Mouse (Mus musculus) splenic B cell, adult 2 months (primary cell): Measurements from ENCODE around the gene Zdhhc24.
"Not testable (repeated sequence)": the region's sequence is repeated elsewhere in the genome, so short reads cannot be mapped to it uniquely, and the experiment has no call there.

Experiments used
- DNase-seq: peaks from one replicate; pipeline ENCODE4 v3.0.0-alpha.2; 2011; ENCODE audit warnings: low read depth, low spot score
- H3K27me3 ChIP-seq: 2 replicates; pipeline ENCODE4 v1.6.1; 2012; ENCODE audit warnings: mild to moderate bottlenecking, low read length, moderate library complexity, mixed read lengths; ENCODE audit not compliant: control insufficient read depth, poor library complexity, insufficient read depth, severe bottlenecking
- H3K36me3 ChIP-seq: 2 replicates; pipeline ENCODE4 v1.6.1; 2012; ENCODE audit warnings: mild to moderate bottlenecking, low read length, moderate library complexity, mixed read lengths; ENCODE audit not compliant: control insufficient read depth, poor library complexity, insufficient read depth, severe bottlenecking

The Zdhhc24 gene

GRCm38 (mm10) chr19:4855470-4855820 lies 23.0 kb upstream of the Zdhhc24 start:
- H3K27me3 ChIP-seq, result no peaks in the 10 kb centered on the region; the same call in 1 of the 2 replicates
- H3K36me3 ChIP-seq, result no peaks in the 10 kb centered on the region
- DNase-seq, result no peak

DNA sequence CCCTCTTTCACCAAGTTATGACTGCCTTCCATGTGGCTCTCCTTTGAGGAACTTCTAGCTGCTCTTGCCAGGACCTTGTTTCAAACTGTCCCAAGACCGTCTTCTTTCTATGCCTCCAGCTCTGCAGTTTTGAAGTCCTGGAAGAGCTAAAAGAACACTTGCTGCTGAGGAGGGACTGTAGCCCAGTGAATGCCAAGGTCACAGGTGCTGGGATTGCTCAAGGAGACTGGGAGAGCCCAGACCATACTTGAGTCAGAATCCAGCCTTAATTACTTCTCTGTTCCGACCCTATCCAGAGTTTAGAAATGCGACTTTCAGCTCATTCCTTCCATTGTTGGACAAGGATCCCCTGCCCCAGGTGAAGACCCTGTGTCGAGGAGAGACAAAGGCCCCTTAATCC lies 22.5 kb upstream of the Zdhhc24 start:
- H3K27me3 ChIP-seq, result no peaks in the 10 kb centered on the region; the same call in 1 of the 2 replicates
- DNase-seq, result no peak
- no peaks in the 10 kb centered on the region for H3K36me3 ChIP-seq

DNA sequence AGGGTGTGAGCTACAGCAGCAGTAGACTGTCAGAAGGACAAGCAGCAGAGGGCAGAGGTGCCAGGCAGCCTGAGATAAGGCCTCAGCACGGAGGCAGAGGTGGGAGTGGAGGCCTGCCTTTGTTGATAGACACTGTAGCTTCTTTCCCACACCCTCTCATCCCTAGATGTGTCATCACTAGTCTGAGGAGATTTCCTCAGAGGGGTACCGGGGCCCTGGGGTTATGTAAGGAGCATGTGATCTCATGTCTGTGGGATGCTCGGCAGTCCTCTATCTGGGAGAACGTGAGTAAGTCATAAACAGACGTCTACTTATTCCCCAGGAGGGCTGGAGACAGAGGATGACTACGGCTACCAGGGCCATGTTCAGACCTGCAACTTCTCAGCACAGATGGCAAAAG lies 19.4 kb upstream of the Zdhhc24 start:
- no peak for DNase-seq
- no peaks in the 10 kb centered on the region; the same call in 1 of the 2 replicates for H3K27me3 ChIP-seq
- no peaks in the 10 kb centered on the region for H3K36me3 ChIP-seq

DNA sequence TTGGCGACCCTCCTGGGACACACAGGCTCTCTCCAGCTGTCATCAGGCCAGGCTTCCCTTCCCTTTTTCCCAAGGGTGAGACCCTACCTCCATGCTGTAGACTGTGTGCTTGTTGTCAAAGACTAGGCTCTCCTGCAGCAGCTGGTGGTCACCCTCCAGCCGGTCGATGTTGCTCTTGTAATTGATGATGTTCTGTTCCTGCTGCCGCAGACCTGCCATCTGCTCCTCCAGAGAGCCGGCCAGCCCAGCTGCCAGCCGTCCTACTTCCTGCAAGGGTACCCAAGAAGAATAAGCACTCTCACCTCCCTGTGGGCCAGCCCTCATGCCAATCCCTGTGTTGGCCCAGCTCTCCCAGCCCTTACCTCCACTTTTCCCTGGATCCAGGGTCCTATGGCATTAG lies 15.4 kb upstream of the Zdhhc24 start:
- no peak for DNase-seq
- H3K36me3 ChIP-seq, result no peaks in the 10 kb centered on the region
- no peaks in the 10 kb centered on the region; the same call in 1 of the 2 replicates for H3K27me3 ChIP-seq

- H3K27me3 ChIP-seq, result no peaks in the 10 kb centered on the region
- no peaks in the 10 kb centered on the region for H3K36me3 ChIP-seq
- peak; percentile 20 for DNase-seq
Observed at GRCm38 (mm10) chr19:4865147-4865546, 13.3 kb upstream of the Zdhhc24 start.

DNA sequence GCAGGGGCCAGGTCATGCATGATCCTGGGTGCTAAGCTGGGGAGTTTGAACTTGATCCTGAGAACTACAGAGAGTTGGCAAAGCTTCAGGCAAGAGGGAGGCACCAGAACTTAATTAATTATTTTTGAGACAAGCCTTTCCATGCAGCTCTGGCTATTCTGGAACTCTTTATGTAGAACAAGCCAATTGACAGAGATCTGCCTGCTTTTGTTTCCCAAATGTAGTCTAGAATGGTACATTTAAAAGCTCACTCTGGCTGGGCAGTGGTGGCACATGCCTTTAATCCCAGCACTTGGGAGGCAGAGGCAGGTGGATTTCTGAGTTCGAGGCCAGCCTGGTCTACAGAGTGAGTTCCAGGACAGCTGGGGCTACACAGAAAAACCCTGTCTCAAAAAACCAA lies 3.9 kb upstream of the Zdhhc24 start:
- DNase-seq, H3K27me3 ChIP-seq, H3K36me3 ChIP-seq: not testable (repeated sequence)

- DNase-seq, result no peak
- no peaks in the 10 kb centered on the region for H3K27me3 ChIP-seq
- no peaks in the 10 kb centered on the region for H3K36me3 ChIP-seq
Observed at GRCm38 (mm10) chr19:4876241-4876640, 2.2 kb upstream of the Zdhhc24 start.

DNA sequence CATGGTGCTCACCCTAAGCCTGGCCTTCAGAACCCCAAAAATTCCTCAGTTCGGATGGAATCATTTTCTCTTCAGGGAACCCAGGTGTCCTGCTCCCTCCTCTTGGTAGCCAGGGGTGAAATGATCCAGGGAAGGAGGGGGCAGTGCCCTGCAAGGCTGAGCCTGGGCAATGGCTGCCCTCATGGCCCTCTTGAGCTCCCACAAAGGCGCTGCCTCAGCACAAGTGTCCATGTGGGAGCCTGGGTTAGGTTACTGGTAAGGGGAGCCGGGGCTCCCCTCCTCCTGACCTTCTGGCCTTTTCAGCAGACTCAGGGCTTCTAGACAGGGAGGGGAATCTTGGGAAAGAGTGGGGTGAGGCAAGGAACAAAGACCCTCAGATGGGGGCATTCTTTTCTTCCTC lies 1.7 kb upstream of the Zdhhc24 start:
- Histone ChIP-seq H3K36me3 (no peaks in the 10 kb centered on the region), H3K27me3 (no peaks in the 10 kb centered on the region)
- DNase-seq, result no peak

DNA sequence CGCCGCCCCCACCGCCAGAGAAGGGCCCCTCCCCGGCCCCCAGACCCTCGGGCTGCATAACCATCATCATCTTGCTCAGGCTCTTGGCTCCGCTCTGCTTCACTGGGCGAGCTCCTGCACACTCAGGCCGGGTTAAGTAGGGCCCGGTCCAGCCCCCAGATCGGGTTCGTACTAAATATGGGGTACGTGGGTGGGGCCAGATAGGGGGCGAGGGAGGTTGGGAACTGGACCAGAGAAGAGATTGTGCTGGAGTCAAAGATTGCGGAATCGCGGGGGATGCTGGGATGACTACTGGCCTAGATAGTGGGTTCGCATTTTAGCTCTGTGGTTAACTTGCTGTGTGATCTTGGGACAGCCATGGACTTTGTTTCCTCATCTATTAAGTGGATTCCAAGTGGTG lies 683 bp upstream of the Zdhhc24 start, which contains the start of gene Actn3:
Gene Actn3, minus strand, starts transcription at position 125 of the 400 bp plus-strand sequence.
- Histone ChIP-seq H3K36me3 (no peaks in the 10 kb centered on the region; the same call in 1 of the 2 replicates), H3K27me3 (no peaks in the 10 kb centered on the region)
- DNase-seq, result peak; percentile 5

GRCm38 (mm10) chr19:4879324-4879703 lies 846 bp downstream of the Zdhhc24 start:
- Histone ChIP-seq H3K27me3 (no peaks in the 10 kb centered on the region), H3K36me3 (no peaks in the 10 kb centered on the region; the same call in 1 of the 2 replicates)
- DNase-seq, result no peak

DNA sequence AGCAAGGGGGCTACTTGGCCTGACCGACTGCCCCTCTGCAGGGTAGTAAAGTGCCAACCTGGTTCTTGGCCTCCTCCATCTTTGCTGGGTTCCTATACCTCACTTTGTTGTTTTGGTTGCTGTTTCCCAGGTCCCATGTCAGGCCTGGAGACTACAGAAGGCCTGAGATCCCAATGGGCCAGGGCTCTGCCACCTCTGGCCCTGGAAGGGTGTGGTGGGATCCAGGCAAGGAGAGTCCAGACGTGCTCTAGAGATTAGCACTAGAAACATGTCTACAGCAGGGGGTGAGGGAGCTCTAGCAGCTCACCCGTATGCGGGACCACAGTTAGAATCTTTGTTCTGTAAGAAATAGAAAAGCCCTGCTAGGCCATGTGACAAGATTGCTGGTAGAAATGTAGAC lies 5.5 kb downstream of the Zdhhc24 start:
- DNase-seq, result no peak
- Histone ChIP-seq H3K36me3 (peaks cover 1% of the 10 kb centered on the region), H3K27me3 (no peaks in the 10 kb centered on the region)

GRCm38 (mm10) chr19:4889791-4890190 lies 11.3 kb downstream of the Zdhhc24 start:
- H3K36me3 ChIP-seq, result peaks cover 1% of the 10 kb centered on the region; the same call in 1 of the 2 replicates
- H3K27me3 ChIP-seq, result no peaks in the 10 kb centered on the region
- DNase-seq, result no peak

- no peak for DNase-seq
- Histone ChIP-seq H3K27me3 (no peaks in the 10 kb centered on the region), H3K36me3 (no peaks in the 10 kb centered on the region)
Observed at GRCm38 (mm10) chr19:4891798-4892197, 13.3 kb downstream of the Zdhhc24 start.

DNA sequence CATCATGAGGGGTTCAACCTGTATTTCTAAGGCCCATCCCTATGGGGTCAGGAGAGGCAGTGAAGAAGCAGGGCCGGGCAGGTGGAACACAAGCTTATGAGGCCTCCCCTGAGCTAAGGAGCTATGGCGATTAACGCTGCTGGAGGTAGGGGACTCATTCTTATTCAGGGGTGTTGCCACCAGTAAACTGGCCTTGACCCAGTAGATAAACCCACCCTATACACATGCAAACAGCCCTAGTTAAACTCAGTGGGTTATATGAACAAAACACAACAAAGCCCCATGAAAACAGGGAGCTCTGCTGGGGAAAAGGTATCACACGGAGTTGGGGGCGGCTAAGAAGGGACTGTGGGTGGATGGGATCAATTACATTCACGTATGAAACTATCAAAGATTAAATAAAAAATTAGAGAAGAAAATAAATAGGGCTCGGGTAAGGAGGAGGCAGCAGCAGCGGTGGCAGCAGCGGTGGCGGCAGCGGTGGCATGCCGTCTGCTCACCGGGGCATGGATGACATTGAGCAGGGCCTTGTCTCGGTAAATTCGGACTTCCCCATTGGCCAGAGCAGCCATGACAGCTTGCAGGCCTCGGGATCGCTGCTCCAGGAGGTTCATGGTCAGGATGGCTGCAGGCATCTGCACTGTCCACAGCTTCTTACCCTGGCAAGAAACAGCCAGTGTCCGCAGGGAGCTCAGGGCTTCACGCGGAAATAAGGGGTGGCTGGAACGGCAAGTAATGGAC lies 18.5 kb downstream of the Zdhhc24 start:
- no peaks in the 10 kb centered on the region; the same call in 1 of the 2 replicates for H3K36me3 ChIP-seq
- H3K27me3 ChIP-seq, result no peaks in the 10 kb centered on the region
- no peak for DNase-seq

- no peak for DNase-seq
- Histone ChIP-seq H3K36me3 (no peaks in the 10 kb centered on the region; the same call in 1 of the 2 replicates), H3K27me3 (no peaks in the 10 kb centered on the region)
Observed at GRCm38 (mm10) chr19:4898972-4899371, 20.5 kb downstream of the Zdhhc24 start.

- Histone ChIP-seq H3K36me3 (no peaks in the 10 kb centered on the region; the same call in 1 of the 2 replicates), H3K27me3 (no peaks in the 10 kb centered on the region)
- DNase-seq, result no peak
Observed at GRCm38 (mm10) chr19:4899888-4900287, 21.4 kb downstream of the Zdhhc24 start.
